Mouse (Mus musculus): ENCODE results near the gene Cmtm7. TPM values are rescaled to one million over a fixed set of nuclear protein-coding genes. Genes with fewer than 3 reads are reported as not detected.

Cmtm7 gene
- total and polyA plus RNA-seq, 2 experiments from 2014 or later: 89.6 to 145 TPM

- no peak overlapping the region for H3K4me2 ChIP-seq (ENCODE audit: low read depth, low read length)
- no peak overlapping the region for H3K9ac ChIP-seq (replicated peaks; ENCODE audit: low read depth, low read length)
- WGBS: 92% methylated on average over 7 of the region's 7 CpGs
- DNase-seq (ENCODE audit: low spot score) (no peak), ATAC-seq (ENCODE audit: insufficient read depth, low read depth) (no peak)
- H3K4me1 ChIP-seq (ENCODE audit: control insufficient read depth, insufficient read depth): no peaks in the 10 kb centered on the region
- no peaks in the 10 kb centered on the region for H3K36me3 ChIP-seq (replicated peaks; ENCODE audit: control insufficient read depth, insufficient read depth, low read length)
- H3K4me3 ChIP-seq (ENCODE audit: low read depth, low read length): no peak overlapping the region
- no peaks in the 10 kb centered on the region for H3K9me3 ChIP-seq (replicated peaks; ENCODE audit: control insufficient read depth, low read length)
- no peaks in the 10 kb centered on the region for H3K27me3 ChIP-seq (ENCODE audit: control insufficient read depth, insufficient read depth, low read length)
- no peak overlapping the region for H3K27ac ChIP-seq (ENCODE audit: low read depth)
- TF ChIP-seq CTCF (IDR thresholded peaks at IDR 0.05; ENCODE audit: low read depth): no peak
- TF ChIP-seq EP300 (IDR thresholded peaks at IDR 0.05; ENCODE audit: low read depth): no peak
Measured at GRCm38 (mm10) chr9:114824166-114824565, 42.5 kb upstream of the Cmtm7 start.

- TF ChIP-seq EP300 (IDR thresholded peaks at IDR 0.05; ENCODE audit: low read depth): no peak
- no peak for TF ChIP-seq CTCF (IDR thresholded peaks at IDR 0.05; ENCODE audit: low read depth)
- Histone ChIP-seq H3K27me3 (ENCODE audit: control insufficient read depth, insufficient read depth, low read length) (no peaks in the 10 kb centered on the region), H3K4me1 (ENCODE audit: control insufficient read depth, insufficient read depth) (no peaks in the 10 kb centered on the region), H3K27ac (ENCODE audit: low read depth) (no peak overlapping the region), H3K9me3 (replicated peaks; ENCODE audit: control insufficient read depth, low read length) (no peaks in the 10 kb centered on the region), H3K4me3 (ENCODE audit: low read depth, low read length) (no peak overlapping the region), H3K4me2 (ENCODE audit: low read depth, low read length) (no peak overlapping the region), H3K36me3 (replicated peaks; ENCODE audit: control insufficient read depth, insufficient read depth, low read length) (no peaks in the 10 kb centered on the region), H3K9ac (replicated peaks; ENCODE audit: low read depth, low read length) (no peak overlapping the region)
- no peak for DNase-seq (ENCODE audit: low spot score)
- ATAC-seq (ENCODE audit: insufficient read depth, low read depth): no peak
- WGBS: 89% methylated on average over 15 of the region's 15 CpGs
Measured at GRCm38 (mm10) chr9:114821548-114822289, 40.1 kb upstream of the Cmtm7 start.

- TF ChIP-seq EP300 (IDR thresholded peaks at IDR 0.05; ENCODE audit: low read depth): no peak
- no peak for TF ChIP-seq CTCF (IDR thresholded peaks at IDR 0.05; ENCODE audit: low read depth)
- Histone ChIP-seq H3K27ac (ENCODE audit: low read depth) (no peak overlapping the region), H3K27me3 (ENCODE audit: control insufficient read depth, insufficient read depth, low read length) (no peaks in the 10 kb centered on the region), H3K4me1 (ENCODE audit: control insufficient read depth, insufficient read depth) (no peaks in the 10 kb centered on the region), H3K36me3 (replicated peaks; ENCODE audit: control insufficient read depth, insufficient read depth, low read length) (no peaks in the 10 kb centered on the region), H3K9me3 (replicated peaks; ENCODE audit: control insufficient read depth, low read length) (no peaks in the 10 kb centered on the region), H3K9ac (replicated peaks; ENCODE audit: low read depth, low read length) (no peak overlapping the region), H3K4me2 (ENCODE audit: low read depth, low read length) (no peak overlapping the region), H3K4me3 (ENCODE audit: low read depth, low read length) (no peak overlapping the region)
- DNase-seq (ENCODE audit: low spot score) (peak; percentile 28), ATAC-seq (ENCODE audit: insufficient read depth, low read depth) (peak; percentile 58; the same call in 1 of the 2 replicates)
- 69% methylated on average over 3 of the region's 3 CpGs for WGBS
Measured at GRCm38 (mm10) chr9:114818918-114819317, 37.3 kb upstream of the Cmtm7 start.

- H3K4me2 ChIP-seq (ENCODE audit: low read depth, low read length): no peak overlapping the region
- H3K36me3 ChIP-seq (replicated peaks; ENCODE audit: control insufficient read depth, insufficient read depth, low read length): no peaks in the 10 kb centered on the region
- no peak for DNase-seq (ENCODE audit: low spot score)
- no peaks in the 10 kb centered on the region for H3K9me3 ChIP-seq (replicated peaks; ENCODE audit: control insufficient read depth, low read length)
- WGBS: 69% methylated on average over 7 of the region's 7 CpGs
- no peak overlapping the region for H3K9ac ChIP-seq (replicated peaks; ENCODE audit: low read depth, low read length)
- no peaks in the 10 kb centered on the region for H3K27me3 ChIP-seq (ENCODE audit: control insufficient read depth, insufficient read depth, low read length)
- no peak overlapping the region for H3K27ac ChIP-seq (ENCODE audit: low read depth)
- H3K4me1 ChIP-seq (ENCODE audit: control insufficient read depth, insufficient read depth): no peaks in the 10 kb centered on the region
- no peak for ATAC-seq (ENCODE audit: insufficient read depth, low read depth)
- TF ChIP-seq CTCF (IDR thresholded peaks at IDR 0.05; ENCODE audit: low read depth) (no peak), EP300 (IDR thresholded peaks at IDR 0.05; ENCODE audit: low read depth) (no peak)
- H3K4me3 ChIP-seq (ENCODE audit: low read depth, low read length): no peak overlapping the region
Measured at GRCm38 (mm10) chr9:114817012-114817411, 35.4 kb upstream of the Cmtm7 start.

- H3K4me1 ChIP-seq (ENCODE audit: control insufficient read depth, insufficient read depth): no peaks in the 10 kb centered on the region
- no peak overlapping the region for H3K27ac ChIP-seq (ENCODE audit: low read depth)
- no peaks in the 10 kb centered on the region for H3K27me3 ChIP-seq (ENCODE audit: control insufficient read depth, insufficient read depth, low read length)
- H3K4me3 ChIP-seq (ENCODE audit: low read depth, low read length): no peak overlapping the region
- DNase-seq (ENCODE audit: low spot score): no peak
- ATAC-seq (ENCODE audit: insufficient read depth, low read depth): no peak
- 90% methylated on average over 7 of the region's 7 CpGs for WGBS
- H3K9ac ChIP-seq (replicated peaks; ENCODE audit: low read depth, low read length): no peak overlapping the region
- TF ChIP-seq CTCF (IDR thresholded peaks at IDR 0.05; ENCODE audit: low read depth): no peak
- no peaks in the 10 kb centered on the region for H3K36me3 ChIP-seq (replicated peaks; ENCODE audit: control insufficient read depth, insufficient read depth, low read length)
- H3K4me2 ChIP-seq (ENCODE audit: low read depth, low read length): no peak overlapping the region
- H3K9me3 ChIP-seq (replicated peaks; ENCODE audit: control insufficient read depth, low read length): no peaks in the 10 kb centered on the region
Measured at GRCm38 (mm10) chr9:114816121-114816520, 34.5 kb upstream of the Cmtm7 start.

- no peak overlapping the region for H3K9ac ChIP-seq (replicated peaks; ENCODE audit: low read depth, low read length)
- H3K9me3 ChIP-seq (replicated peaks; ENCODE audit: control insufficient read depth, low read length): no peaks in the 10 kb centered on the region
- H3K4me1 ChIP-seq (ENCODE audit: control insufficient read depth, insufficient read depth): no peaks in the 10 kb centered on the region
- H3K36me3 ChIP-seq (replicated peaks; ENCODE audit: control insufficient read depth, insufficient read depth, low read length): no peaks in the 10 kb centered on the region
- no peaks in the 10 kb centered on the region for H3K27me3 ChIP-seq (ENCODE audit: control insufficient read depth, insufficient read depth, low read length)
- TF ChIP-seq EP300 (IDR thresholded peaks at IDR 0.05; ENCODE audit: low read depth) (no peak), CTCF (IDR thresholded peaks at IDR 0.05; ENCODE audit: low read depth) (peak; percentile 67)
- ATAC-seq (ENCODE audit: insufficient read depth, low read depth) (0 out of 2 replicates have a peak, but pooled peaks have one; percentile 36), DNase-seq (ENCODE audit: low spot score) (peak; percentile 50)
- no peak overlapping the region for H3K27ac ChIP-seq (ENCODE audit: low read depth)
- no peak overlapping the region for H3K4me3 ChIP-seq (ENCODE audit: low read depth, low read length)
- no peak overlapping the region for H3K4me2 ChIP-seq (ENCODE audit: low read depth, low read length)
- 60% methylated on average over 4 of the region's 4 CpGs for WGBS
Measured at GRCm38 (mm10) chr9:114815315-114815714, 33.7 kb upstream of the Cmtm7 start.

All from heart, postnatal 0 days (tissue).